Mouse (Mus musculus): ENCODE results near the gene Tsnaxip1.
A peak's percentile ranks its signal among the peaks of the same experiment; 100 is the strongest.

Tsnaxip1 gene

GRCm38 (mm10) chr8:105826861-105827848 is at the start of gene Tsnaxip1, which contains the start of gene Ranbp10:
Gene Tsnaxip1 (plus strand): TSS chr8:105827731.
Gene Ranbp10 (minus strand): TSS chr8:105827350.
- DNase-seq: peak; percentile 94 to 95

DNA sequence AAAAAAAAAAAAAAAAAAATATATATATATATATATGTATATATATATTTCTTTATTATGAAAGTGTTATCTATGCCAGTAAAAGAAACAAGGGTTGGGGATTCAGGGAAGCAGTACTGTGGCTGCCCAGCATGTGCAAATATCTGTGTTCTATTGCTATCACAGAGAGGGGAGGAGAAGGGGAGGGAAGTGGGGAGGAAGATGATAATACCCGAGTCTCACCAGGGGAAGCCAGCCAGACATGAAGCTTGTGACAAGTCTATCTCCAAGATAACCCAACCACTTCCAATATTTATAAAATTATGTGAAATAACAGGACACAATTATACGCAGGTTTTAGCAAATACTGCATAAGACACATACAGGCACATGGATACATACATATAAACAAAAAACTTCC is 49.7 kb upstream of the Tsnaxip1 start:
- DNase-seq: no peak

DNA sequence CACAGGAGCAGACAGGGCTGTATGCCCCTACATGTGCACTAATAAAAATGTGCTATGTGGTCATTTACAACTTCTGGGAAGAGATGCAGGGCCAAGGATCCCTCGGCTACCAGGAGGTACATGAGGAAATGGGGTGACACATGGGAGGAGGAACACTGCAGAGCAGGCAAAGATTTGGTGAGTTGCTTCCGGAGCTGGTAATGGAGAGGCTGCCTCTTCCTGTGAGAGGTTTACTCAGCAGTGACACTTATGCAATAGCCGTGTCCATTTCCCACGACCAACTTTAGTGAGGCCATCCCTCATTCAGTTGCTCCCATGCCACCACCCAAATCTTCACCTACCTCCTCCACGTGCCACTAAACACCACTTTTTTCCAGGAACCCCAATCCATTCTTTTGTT is 47.2 kb upstream of the Tsnaxip1 start:
- DNase-seq: no peak

- DNase-seq: peak; percentile 35 to 37
Observed at GRCm38 (mm10) chr8:105788241-105788640, 39.3 kb upstream of the Tsnaxip1 start.

DNA sequence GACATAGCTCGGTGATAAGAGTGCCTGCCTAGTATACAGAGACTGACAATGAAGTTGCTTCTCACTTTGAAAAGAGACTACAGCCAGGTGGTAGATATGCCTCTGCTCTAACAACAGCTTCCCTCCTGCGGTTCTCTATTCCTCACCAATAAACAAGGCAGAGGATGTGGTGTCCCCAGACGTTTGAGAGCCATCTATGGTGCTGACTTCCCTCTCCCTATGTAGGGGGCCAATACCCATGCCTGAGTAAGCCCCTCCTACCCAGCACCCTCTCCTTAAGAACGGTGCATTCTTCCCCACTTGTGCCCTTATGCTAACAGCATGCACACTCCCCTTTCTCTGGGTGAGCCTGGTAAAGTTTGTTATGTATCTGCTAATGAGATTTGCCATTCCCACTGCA is 38.6 kb upstream of the Tsnaxip1 start:
- no peak for DNase-seq

GRCm38 (mm10) chr8:105789626-105790025 is 37.9 kb upstream of the Tsnaxip1 start:
- DNase-seq: no peak

- DNase-seq: no peak
Observed at GRCm38 (mm10) chr8:105793331-105793730, 34.2 kb upstream of the Tsnaxip1 start.

- no peak for DNase-seq
Observed at GRCm38 (mm10) chr8:105794009-105794598, 33.4 kb upstream of the Tsnaxip1 start.

- no peak for DNase-seq
Observed at GRCm38 (mm10) chr8:105795785-105796184, 31.7 kb upstream of the Tsnaxip1 start.

DNA sequence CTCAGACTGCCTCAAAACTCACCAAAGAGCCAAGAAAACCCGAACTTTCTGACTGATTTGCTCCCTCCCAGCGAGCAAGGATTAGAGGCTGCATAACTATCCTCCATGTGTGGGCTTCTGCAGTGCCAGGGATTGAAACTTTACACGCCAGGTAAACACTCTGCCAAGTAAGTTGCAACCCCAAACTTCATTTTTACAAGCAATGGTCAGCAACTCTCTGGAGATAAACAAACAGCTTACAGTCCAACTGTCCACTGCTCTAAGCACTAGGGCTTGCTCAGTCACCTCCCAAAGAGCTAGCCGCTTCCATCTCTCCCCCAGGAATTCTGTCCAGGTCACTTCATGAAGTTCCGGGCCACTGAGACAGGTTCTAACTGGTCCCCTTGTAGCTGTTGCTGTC is 29.1 kb upstream of the Tsnaxip1 start:
- DNase-seq: no peak

DNA sequence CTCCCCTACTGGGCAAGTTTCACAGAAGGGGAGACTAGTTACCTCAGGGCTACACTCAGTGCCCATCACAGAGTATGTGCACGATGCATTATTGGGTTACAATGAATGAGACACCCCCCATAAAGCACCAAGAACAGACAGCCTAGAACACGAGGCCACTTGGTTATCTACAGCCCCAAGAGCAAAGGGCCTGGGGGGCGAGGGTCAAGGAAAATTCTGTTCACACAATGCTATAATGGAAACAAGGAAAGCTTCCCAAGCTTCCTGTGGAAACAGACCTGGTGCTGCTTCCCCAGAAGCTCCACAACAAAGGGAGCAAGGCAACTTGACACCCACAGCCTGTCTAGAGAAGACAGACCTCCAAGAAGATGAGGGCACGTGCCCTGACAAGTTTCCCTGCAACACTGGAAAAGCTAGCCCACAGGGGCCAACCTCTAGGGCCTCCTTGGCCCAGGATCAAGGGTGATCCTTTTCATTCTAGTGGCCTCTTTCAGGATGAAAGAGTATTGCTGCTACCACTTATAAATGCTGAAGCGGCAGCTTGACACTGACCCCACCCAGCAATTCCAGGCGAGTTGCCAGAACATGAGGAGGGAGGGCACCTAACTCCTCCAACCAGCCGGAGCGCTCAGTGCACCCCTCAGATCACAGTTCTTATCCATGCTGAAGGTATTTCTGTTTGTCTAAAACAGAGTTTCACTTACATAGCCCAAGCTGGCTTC is 28.3 kb upstream of the Tsnaxip1 start:
- DNase-seq: peak; percentile 52 to 65

GRCm38 (mm10) chr8:105801153-105801904 is 26.2 kb upstream of the Tsnaxip1 start:
- no peak for DNase-seq

DNA sequence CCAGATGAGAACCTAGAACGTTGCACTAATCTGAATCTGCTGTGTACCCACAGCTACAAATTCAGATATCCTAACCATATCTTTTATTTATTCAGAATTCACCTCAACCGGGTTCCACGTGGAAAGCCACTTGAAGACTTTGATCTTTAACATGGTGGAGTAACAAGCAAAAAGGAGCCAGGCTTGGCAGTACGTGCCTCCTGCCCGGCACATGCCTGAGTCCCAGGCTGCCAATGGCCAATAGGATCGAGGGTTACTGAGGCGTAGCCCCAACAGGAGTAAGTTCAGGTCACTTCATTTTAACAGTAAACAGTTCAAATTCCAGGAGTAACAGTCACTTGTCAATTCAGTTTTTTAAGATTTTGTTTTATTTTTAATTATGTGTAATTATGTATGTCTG is 22.7 kb upstream of the Tsnaxip1 start:
- DNase-seq: no peak

DNA sequence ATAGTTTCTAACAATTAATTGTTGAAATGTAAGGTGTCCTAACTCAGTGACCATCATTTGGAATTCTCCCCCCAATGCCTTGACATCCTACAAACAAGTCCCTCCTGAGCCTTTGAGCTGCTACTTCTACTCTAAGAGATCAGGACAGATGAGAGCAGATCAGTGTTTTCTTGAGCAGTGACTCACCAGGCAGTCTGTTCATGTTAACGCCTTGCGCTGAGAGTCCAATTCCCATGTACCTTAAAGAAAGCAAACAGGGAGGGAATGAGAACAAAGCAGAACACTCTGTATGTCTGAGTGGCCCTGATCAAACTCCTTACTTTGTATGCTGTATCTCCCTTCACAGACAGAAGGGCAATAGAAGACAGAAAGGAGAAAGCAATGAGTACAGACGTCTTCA is 22.2 kb upstream of the Tsnaxip1 start:
- no peak for DNase-seq

GRCm38 (mm10) chr8:105805964-105806363 is 21.6 kb upstream of the Tsnaxip1 start:
- DNase-seq: no peak

DNA sequence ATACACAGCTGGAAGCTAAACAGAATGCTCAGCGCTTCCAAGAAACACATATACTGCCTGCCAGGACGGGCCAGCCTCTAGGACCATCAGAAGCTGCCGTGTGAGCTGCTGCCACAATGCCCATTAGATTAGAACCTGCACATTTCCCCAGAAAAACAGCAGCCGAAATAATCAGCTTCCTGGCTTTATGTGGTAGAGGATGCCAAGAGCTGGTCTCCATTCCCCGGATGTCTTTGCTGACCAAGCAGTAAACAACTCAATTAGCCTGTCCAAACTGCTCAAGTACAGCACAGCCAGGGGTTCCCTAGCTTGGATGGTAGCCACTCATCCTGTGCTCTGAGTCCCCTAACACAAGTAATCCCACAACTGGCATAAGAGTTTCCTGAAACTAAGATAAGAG is 19.8 kb upstream of the Tsnaxip1 start:
- DNase-seq: no peak

DNA sequence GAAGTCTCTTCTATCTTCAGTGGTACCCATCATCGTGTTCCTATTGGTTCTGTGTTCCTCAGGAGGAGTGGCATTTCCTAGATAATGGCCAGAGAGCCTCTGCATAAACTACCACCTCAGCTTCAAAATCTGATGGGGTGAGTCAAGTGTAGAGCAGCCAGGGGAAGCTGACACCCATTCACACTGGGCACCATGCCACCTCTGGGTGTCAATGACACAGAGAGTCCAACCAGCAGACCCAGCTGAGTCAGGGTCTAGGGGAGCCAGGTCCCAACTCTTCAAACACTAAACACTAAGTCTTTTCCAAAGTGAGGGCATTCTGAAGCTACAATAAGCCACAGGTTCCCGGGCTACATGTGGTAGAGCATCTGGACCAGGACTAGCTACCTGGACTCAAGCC is 19.1 kb upstream of the Tsnaxip1 start:
- no peak for DNase-seq

GRCm38 (mm10) chr8:105810245-105810786 is 17.2 kb upstream of the Tsnaxip1 start:
- DNase-seq: no peak

GRCm38 (mm10) chr8:105811061-105811460 is 16.5 kb upstream of the Tsnaxip1 start:
- DNase-seq: peak; percentile 34 to 44

GRCm38 (mm10) chr8:105811543-105811942 is 16.0 kb upstream of the Tsnaxip1 start:
- DNase-seq: no peak

DNA sequence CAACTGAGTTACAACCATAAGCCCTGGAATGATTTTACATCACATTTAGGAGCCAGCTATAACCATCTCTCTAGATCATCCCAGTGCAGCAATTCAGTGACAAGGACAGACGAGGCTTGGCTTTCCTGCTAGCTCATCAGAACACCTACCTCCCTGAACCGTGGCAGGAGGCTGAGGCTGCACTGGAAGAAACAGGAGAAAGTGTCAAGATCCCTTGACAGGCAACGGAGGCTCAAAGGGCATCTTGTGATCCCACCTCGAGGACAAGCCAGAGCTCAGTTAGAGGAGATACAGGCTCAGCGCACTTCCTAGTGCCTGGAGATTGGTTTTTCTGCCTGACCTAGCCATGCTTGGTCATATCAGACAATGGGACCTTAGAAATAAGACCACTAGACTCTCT is 15.0 kb upstream of the Tsnaxip1 start:
- DNase-seq: no peak

- DNase-seq: no peak
Observed at GRCm38 (mm10) chr8:105813241-105813640, 14.3 kb upstream of the Tsnaxip1 start.

All from cerebellum, postnatal 36 days (tissue).